Mouse (Mus musculus) embryonic facial prominence, embryonic 11.5 days (tissue): ENCODE measurements around the gene Ptprd. TPM values are rescaled to one million over a fixed set of nuclear protein-coding genes. Genes with fewer than 3 reads are reported as not detected.

ENCODE experiments used
- ATAC-seq: fragments of 200-750 bp; cut with Nextera tagmentation; replicated peaks from 2 replicates; pipeline ENCODE4 v1.8.0; 2017; ENCODE audit warnings: low read depth; ENCODE audit not compliant: insufficient number of reproducible peaks, low FRiP score, low TSS enrichment
- DNase-seq: peaks from one replicate; pipeline ENCODE4 v3.0.0-alpha.2; 2015; ENCODE audit warnings: low spot score
- H3K27ac ChIP-seq: fragments of 300-500 bp; sonication (generic); replicated peaks from 2 replicates; pipeline ENCODE4 v1.5.1; 2014; ENCODE audit warnings: mild to moderate bottlenecking, low read depth, low read length, control low read depth
- H3K27me3 ChIP-seq: fragments of 300-500 bp; sonication (generic); 2 replicates; pipeline ENCODE4 v1.6.1; 2014; ENCODE audit warnings: mild to moderate bottlenecking, low read length, moderate library complexity, mixed read lengths; ENCODE audit not compliant: control insufficient read depth, insufficient read depth
- H3K36me3 ChIP-seq: fragments of 300-500 bp; sonication (generic); replicated peaks from 2 replicates; pipeline ENCODE4 v1.6.1; 2014; ENCODE audit warnings: low read depth, mild to moderate bottlenecking, low read length, moderate library complexity, mixed read lengths; ENCODE audit not compliant: control insufficient read depth, insufficient read depth
- H3K4me1 ChIP-seq: fragments of 300-500 bp; sonication (generic); 2 replicates; pipeline ENCODE4 v1.6.1; 2014; ENCODE audit warnings: low read length, mixed read lengths; ENCODE audit not compliant: control insufficient read depth, insufficient read depth
- H3K4me2 ChIP-seq: fragments of 300-500 bp; sonication (generic); 2 replicates; pipeline ENCODE4 v1.6.1; 2014; ENCODE audit warnings: low read depth, mild to moderate bottlenecking, control low read depth, low read length, moderate library complexity
- H3K4me3 ChIP-seq: fragments of 300-500 bp; sonication (generic); 2 replicates; pipeline ENCODE4 v1.5.1; 2014; ENCODE audit warnings: low read depth, low read length, control low read depth
- H3K9ac ChIP-seq: fragments of 300-500 bp; sonication (generic); replicated peaks from 2 replicates; pipeline ENCODE4 v1.6.1; 2014; ENCODE audit warnings: mild to moderate bottlenecking, control low read depth, low read length
- H3K9me3 ChIP-seq: fragments of 300-500 bp; sonication (generic); replicated peaks from 2 replicates; pipeline ENCODE4 v1.6.1; 2016; ENCODE audit warnings: mild to moderate bottlenecking, low read length, inconsistent platforms, mixed read lengths; ENCODE audit not compliant: control insufficient read depth
- WGBS: fragments of 180-500 bp; shearing (Covaris S2); extraction: QIAGEN DNeasy Blood & Tissue Kit; methylation state at CpG from one replicate; pipeline ENCODE4 v1.1.7; 2014; 5-methylcytosine and 5-hydroxymethylcytosine counted together
- polyA plus RNA-seq: library from polyadenylated mRNA; unstranded; fragments of >200 nt; fragmentation: Nextera tagmentation; extraction: Ambion mirVana; gene quantifications from 2 replicates; pipeline ENCODE4 v1.2.1, GENCODE M21; 2014

The Ptprd gene
- polyA plus RNA-seq, 1 experiment from 2014 or later: 19.9 TPM

DNA sequence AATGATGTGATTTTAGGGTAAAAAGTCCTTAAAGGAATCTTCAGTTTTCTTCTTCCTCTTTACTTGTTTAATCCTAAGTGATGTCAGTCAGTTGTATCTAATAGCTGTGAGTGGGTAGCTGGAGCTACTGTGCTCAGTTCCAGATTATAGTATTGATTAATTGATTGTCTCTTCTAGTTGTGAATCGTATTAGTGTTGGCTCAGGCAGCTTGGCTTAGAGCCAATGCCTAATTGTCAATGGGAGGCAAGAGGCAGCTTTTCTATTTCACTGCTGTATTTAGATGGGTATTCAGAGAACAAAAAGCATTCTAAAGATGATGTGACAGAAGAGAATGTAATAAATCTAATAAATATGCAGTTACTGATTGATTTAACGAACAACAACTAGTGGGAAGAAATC, 1461.1 kb downstream of the Ptprd start:
- no peak overlapping the region for H3K4me2 ChIP-seq
- no peaks in the 10 kb centered on the region for H3K36me3 ChIP-seq
- DNase-seq (no peak), ATAC-seq (no peak)
- no peaks in the 10 kb centered on the region for H3K9me3 ChIP-seq
- WGBS: 52% methylated on average over 2 of the region's 2 CpGs
- no peak overlapping the region for H3K9ac ChIP-seq
- no peak overlapping the region for H3K27ac ChIP-seq
- no peak overlapping the region for H3K4me3 ChIP-seq
- no peaks in the 10 kb centered on the region for H3K27me3 ChIP-seq
- no peaks in the 10 kb centered on the region for H3K4me1 ChIP-seq

DNA sequence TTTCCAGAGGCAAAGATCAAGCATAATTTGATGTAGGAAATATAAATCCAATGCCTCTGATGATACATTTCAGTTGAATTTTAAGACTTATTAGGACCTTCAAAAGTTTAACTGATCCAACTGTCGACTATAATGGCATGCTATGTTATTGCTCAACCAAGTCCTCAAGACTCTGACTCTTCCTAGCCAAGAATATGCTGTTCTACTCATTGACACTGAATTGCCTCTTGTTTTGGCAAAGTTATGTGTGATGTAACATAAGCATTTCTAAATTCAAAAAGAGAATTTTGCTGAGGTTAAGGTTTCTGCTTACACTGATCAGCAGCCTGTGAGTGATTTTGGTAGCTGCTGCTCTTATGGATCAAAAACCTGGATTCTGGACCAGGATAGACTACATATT, 1475.9 kb downstream of the Ptprd start:
- DNase-seq: no peak
- no peak overlapping the region for H3K4me3 ChIP-seq
- no peaks in the 10 kb centered on the region for H3K4me1 ChIP-seq
- WGBS: 83% methylated on average over 1 of the region's 1 CpGs
- no peaks in the 10 kb centered on the region for H3K9me3 ChIP-seq
- H3K27me3 ChIP-seq: no peaks in the 10 kb centered on the region
- H3K4me2 ChIP-seq: no peak overlapping the region
- H3K27ac ChIP-seq: no peak overlapping the region
- H3K36me3 ChIP-seq: no peaks in the 10 kb centered on the region
- H3K9ac ChIP-seq: no peak overlapping the region
- no peak for ATAC-seq

DNA sequence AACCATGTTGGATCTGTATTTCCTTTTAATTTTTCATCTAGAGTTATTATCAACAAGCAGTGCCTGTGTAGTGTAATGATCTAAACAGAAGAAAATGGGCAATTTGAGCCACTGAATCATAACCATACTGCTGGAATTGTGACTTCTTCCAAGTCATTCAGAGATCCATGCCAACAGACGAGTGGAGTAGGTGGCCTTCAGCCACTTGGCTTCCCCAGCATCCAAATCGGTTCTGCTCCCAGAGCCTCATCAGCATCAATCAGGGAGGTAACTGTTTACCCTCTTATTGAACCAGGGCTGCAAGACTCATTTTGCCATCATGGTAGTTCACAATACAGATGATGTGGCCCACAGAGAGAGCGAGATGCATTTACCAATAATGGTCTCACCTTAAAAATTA, 1536.0 kb downstream of the Ptprd start:
- H3K27ac ChIP-seq: no peak overlapping the region
- no peaks in the 10 kb centered on the region for H3K9me3 ChIP-seq
- no peak overlapping the region for H3K4me2 ChIP-seq
- no peaks in the 10 kb centered on the region for H3K36me3 ChIP-seq
- no peak overlapping the region for H3K4me3 ChIP-seq
- no peak overlapping the region for H3K9ac ChIP-seq
- no peaks in the 10 kb centered on the region for H3K27me3 ChIP-seq
- WGBS: 84% methylated on average over 3 of the region's 3 CpGs
- no peak for DNase-seq
- ATAC-seq: no peak
- no peaks in the 10 kb centered on the region for H3K4me1 ChIP-seq

DNA sequence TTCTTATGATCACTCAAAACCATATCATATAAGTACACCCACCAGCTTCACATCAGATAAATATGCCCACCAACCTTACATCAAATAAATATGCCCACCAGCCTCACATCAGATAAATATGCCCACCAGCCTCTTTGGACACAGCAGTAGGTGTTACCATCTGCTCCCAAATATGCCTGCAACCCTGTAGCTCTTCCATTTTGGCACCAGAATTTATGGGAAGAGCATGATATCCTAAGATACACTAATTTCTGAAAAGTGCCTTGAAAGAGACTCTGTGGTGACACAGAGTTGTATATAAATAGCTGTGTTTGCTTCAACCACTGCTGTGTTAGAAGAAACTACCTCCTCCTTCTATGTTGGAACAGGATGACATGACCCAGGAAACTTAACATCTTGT, 1538.5 kb downstream of the Ptprd start:
- Histone ChIP-seq H3K4me2 (no peak overlapping the region), H3K27me3 (no peaks in the 10 kb centered on the region), H3K4me1 (no peaks in the 10 kb centered on the region), H3K4me3 (no peak overlapping the region), H3K36me3 (no peaks in the 10 kb centered on the region), H3K9ac (no peak overlapping the region), H3K27ac (no peak overlapping the region), H3K9me3 (no peaks in the 10 kb centered on the region)
- DNase-seq: no peak
- ATAC-seq: no peak

DNA sequence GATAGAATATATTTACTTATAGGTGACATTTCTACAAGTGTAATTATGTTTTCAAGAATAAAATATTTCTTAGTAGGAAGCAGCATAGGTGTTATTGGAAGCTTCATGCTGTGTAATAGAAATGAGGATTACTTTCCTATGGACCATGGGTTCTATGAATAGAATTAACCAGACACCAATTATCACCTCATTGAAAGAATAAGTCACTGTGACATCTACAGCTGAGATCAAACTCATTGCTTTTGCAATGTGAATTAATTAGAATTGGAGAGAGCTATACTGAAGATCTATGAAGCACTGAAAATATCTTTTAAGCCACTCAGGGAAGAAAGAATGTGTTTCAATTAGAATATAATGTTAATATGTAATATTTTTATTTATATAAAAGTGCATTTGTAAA, 1539.1 kb downstream of the Ptprd start:
- Histone ChIP-seq H3K9ac (no peak overlapping the region), H3K27me3 (no peaks in the 10 kb centered on the region), H3K36me3 (no peaks in the 10 kb centered on the region), H3K4me1 (no peaks in the 10 kb centered on the region), H3K4me3 (no peak overlapping the region), H3K4me2 (no peak overlapping the region), H3K9me3 (no peaks in the 10 kb centered on the region), H3K27ac (no peak overlapping the region)
- no peak for ATAC-seq
- DNase-seq: no peak

DNA sequence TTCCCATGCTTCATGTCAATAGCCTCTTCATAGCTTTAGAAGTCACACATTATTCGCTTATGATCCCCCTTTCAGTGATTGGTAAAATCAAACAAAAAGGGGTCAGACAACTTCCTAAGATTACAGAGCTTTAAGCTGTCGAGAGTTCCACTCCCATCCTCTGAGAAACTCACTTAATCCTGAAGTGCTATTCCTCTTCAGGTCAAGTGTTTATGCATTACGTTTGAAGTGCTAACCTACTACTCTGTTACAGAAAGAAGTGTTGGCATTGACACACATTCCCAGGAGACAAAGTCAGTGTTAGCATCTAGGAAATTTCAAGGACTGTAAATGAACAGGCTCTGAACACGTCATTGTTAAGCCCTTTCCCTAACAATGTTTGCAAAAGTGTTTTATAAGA, 1550.0 kb downstream of the Ptprd start:
- DNase-seq (no peak), ATAC-seq (no peak)
- Histone ChIP-seq H3K4me1 (no peaks in the 10 kb centered on the region), H3K36me3 (no peaks in the 10 kb centered on the region), H3K9ac (no peak overlapping the region), H3K4me3 (no peak overlapping the region), H3K27me3 (no peaks in the 10 kb centered on the region), H3K9me3 (no peaks in the 10 kb centered on the region), H3K27ac (no peak overlapping the region), H3K4me2 (no peak overlapping the region)
- 69% methylated on average over 4 of the region's 4 CpGs for WGBS

DNA sequence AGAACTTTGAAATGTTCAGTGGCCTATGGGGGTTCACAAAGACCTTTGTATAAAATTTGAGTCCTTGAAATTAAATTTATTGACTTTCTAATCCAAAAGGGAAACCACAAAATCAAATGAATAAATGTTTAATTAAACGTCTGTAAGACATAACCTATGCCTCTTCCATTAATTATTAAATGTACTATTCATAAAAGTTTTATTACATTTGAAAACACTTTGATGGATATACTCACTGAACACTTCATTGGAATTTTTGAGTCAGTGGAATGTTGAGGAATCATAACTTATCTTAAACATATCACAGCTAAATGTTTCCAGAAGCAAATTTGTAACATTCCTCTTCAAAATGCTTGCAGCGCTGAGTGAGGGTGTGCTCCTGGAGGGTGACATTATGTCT, 1551.6 kb downstream of the Ptprd start:
- no peak overlapping the region for H3K27ac ChIP-seq
- ATAC-seq: no peak
- no peak overlapping the region for H3K4me2 ChIP-seq
- WGBS: 75% methylated on average over 2 of the region's 2 CpGs
- H3K9me3 ChIP-seq: no peaks in the 10 kb centered on the region
- H3K4me1 ChIP-seq: no peaks in the 10 kb centered on the region
- H3K36me3 ChIP-seq: no peaks in the 10 kb centered on the region
- H3K9ac ChIP-seq: no peak overlapping the region
- H3K27me3 ChIP-seq: no peaks in the 10 kb centered on the region
- H3K4me3 ChIP-seq: no peak overlapping the region
- DNase-seq: no peak

DNA sequence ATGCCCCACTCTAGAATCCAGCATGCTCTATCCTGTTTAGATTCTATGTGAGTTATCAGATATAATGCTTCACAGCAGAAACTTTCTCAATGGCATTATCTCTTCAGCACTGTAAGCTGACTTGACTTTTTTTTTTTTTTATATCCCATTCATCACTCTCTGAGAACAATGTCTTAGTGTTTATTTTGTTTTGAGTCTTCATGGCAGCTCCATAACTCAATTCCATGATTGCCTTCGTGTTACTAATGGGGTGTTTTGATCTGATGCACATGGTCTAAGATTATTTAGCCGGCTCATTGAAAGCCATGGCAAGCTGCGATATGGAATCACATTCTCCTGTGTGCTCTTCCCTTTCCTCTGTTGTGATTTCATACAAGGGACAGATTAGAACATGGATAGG, 1555.0 kb downstream of the Ptprd start:
- H3K4me2 ChIP-seq: no peak overlapping the region
- ATAC-seq: no peak
- no peak overlapping the region for H3K27ac ChIP-seq
- no peaks in the 10 kb centered on the region for H3K27me3 ChIP-seq
- WGBS: 84% methylated on average over 3 of the region's 3 CpGs
- H3K9me3 ChIP-seq: no peaks in the 10 kb centered on the region
- H3K4me3 ChIP-seq: no peak overlapping the region
- DNase-seq: no peak
- no peaks in the 10 kb centered on the region for H3K36me3 ChIP-seq
- H3K4me1 ChIP-seq: no peaks in the 10 kb centered on the region
- no peak overlapping the region for H3K9ac ChIP-seq

DNA sequence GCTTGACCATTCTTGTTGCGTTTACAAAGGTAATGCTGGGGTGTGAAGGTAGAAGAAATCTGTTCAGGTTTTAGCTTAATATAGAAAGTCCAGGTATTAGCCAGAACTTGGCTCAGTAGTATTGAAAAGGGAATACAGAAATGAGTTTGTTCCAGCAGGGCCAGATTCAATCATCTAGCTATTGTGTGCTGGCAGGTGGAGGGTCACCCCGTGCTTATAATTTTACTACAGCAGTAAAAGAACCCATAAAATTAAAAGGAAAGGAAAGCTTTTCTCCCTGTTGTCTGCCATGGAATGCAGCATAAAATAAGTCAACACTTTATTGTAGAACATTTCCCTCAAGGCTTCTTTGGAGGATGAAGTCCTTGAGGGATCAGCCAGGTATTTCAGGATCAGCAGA, 1558.8 kb downstream of the Ptprd start:
- no peaks in the 10 kb centered on the region for H3K27me3 ChIP-seq
- 91% methylated on average over 2 of the region's 2 CpGs for WGBS
- H3K9ac ChIP-seq: no peak overlapping the region
- no peak for ATAC-seq
- H3K27ac ChIP-seq: no peak overlapping the region
- H3K9me3 ChIP-seq: no peaks in the 10 kb centered on the region
- H3K4me1 ChIP-seq: no peaks in the 10 kb centered on the region
- no peak overlapping the region for H3K4me2 ChIP-seq
- DNase-seq: no peak
- H3K4me3 ChIP-seq: no peak overlapping the region
- no peaks in the 10 kb centered on the region for H3K36me3 ChIP-seq
